Mouse (Mus musculus): ENCODE data around the gene Gm10638. TPM values are rescaled to one million over a fixed set of nuclear protein-coding genes. Genes with fewer than 3 reads are reported as not detected.

Gm10638 gene
- polyA plus RNA-seq (2014; fragmentation: Nextera tagmentation; extraction: Ambion mirVana) = 5.9 and 6.3 TPM in 2 replicates

DNA sequence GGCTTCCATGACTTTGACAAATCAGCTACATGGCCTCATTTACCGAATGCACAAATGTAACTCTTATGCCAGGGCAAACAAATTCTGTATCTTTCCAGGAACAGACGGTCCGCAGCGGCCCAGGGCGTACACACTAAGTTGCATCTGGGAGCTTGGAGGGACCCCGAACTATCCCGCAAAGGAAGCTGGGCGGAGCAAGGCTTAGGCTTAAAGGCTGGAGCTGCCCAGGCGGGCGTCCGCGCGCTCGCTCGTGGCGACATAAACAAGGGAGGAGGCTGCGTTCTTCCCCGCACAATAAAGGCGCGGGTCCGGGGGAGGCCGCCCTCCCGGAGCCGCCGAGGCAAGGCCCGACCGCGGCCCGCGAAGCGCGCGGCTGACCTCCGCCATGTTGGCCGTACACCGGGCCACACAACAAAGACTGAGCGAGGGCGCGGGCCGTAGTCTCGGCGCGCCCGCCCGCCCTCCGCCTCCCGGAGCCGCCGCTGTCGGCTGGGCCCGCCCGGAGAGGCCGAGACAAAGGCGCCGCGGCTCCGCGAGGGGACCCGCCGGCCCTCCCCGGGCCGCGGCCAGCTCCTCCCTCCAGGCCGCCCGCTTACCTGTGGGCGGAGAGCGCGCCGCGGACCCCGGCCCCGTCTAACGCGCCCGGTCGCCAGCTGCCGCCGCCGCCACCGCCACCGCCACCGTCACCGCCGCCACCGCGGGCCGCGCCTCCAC is at the start of gene Gm10638, which contains the start of gene Siah1a:
Gene Gm10638 (plus strand): TSS at position 479 of the 714 bp plus-strand sequence.
Gene Siah1a (minus strand): TSS at position 714 of the 714 bp plus-strand sequence.
- Histone ChIP-seq H3K9me3 (ENCODE audit: control insufficient read depth, low read length) (no peaks in the 10 kb centered on the region), H3K4me1 (replicated peaks; ENCODE audit: control insufficient read depth, insufficient read depth, low read length) (no peaks in the 10 kb centered on the region), H3K4me2 (replicated peaks; ENCODE audit: low read depth, low read length) (peak within 1 kb of the TSS; percentile 69), H3K9ac (ENCODE audit: low read depth, low read length) (peak within 1 kb of the TSS; percentile 99), H3K4me3 (ENCODE audit: low read depth, low read length) (peak within 1 kb of the TSS; percentile 92), H3K27me3 (ENCODE audit: control insufficient read depth, insufficient read depth, low read length) (no peaks in the 10 kb centered on the region), H3K36me3 (ENCODE audit: control insufficient read depth, insufficient read depth, low read length) (no peaks in the 10 kb centered on the region), H3K27ac (ENCODE audit: low read depth, low read length) (peak within 1 kb of the TSS; percentile 98)
- DNase-seq (ENCODE audit: low spot score) (peak; percentile 78), ATAC-seq (ENCODE audit: low FRiP score) (peak; percentile 84)
- 1% methylated on average over 29 of the region's 88 CpGs for WGBS

DNA sequence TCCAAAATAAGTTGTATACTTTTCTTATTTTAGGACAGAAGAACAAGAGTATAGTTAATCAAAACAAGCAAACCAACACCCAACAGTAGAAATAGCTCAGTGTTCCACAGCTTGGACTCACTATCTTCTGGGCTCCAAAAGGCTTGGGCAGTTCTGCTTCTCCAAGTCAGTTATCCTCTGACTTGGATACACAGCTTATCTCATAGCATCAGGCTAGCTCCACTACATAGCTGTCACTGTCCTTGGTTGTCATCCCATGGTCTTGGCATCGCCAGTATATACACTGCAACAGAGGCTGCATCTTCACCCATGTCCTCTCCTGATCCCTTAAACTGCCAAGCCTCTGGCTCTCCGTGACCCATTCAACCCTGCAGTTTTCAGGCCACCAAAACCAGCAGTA is 49.8 kb upstream of the Gm10638 start:
- no peak overlapping the region for H3K9ac ChIP-seq (ENCODE audit: low read depth, low read length)
- no peak for ATAC-seq (ENCODE audit: low FRiP score)
- H3K27ac ChIP-seq (ENCODE audit: low read depth, low read length) = no peak overlapping the region
- no peaks in the 10 kb centered on the region for H3K4me1 ChIP-seq (replicated peaks; ENCODE audit: control insufficient read depth, insufficient read depth, low read length)
- no peaks in the 10 kb centered on the region for H3K36me3 ChIP-seq (ENCODE audit: control insufficient read depth, insufficient read depth, low read length)
- WGBS = 93% methylated on average over 2 of the region's 2 CpGs
- no peaks in the 10 kb centered on the region for H3K27me3 ChIP-seq (ENCODE audit: control insufficient read depth, insufficient read depth, low read length)
- no peak for DNase-seq (ENCODE audit: low spot score)
- no peaks in the 10 kb centered on the region for H3K9me3 ChIP-seq (ENCODE audit: control insufficient read depth, low read length)
- no peak overlapping the region for H3K4me3 ChIP-seq (ENCODE audit: low read depth, low read length)
- H3K4me2 ChIP-seq (replicated peaks; ENCODE audit: low read depth, low read length) = no peak overlapping the region

- H3K4me1 ChIP-seq (replicated peaks; ENCODE audit: control insufficient read depth, insufficient read depth, low read length) = no peaks in the 10 kb centered on the region
- WGBS = 72% methylated on average over 1 of the region's 1 CpGs
- no peaks in the 10 kb centered on the region for H3K9me3 ChIP-seq (ENCODE audit: control insufficient read depth, low read length)
- no peaks in the 10 kb centered on the region for H3K36me3 ChIP-seq (ENCODE audit: control insufficient read depth, insufficient read depth, low read length)
- H3K9ac ChIP-seq (ENCODE audit: low read depth, low read length) = no peak overlapping the region
- H3K27me3 ChIP-seq (ENCODE audit: control insufficient read depth, insufficient read depth, low read length) = no peaks in the 10 kb centered on the region
- no peak overlapping the region for H3K4me2 ChIP-seq (replicated peaks; ENCODE audit: low read depth, low read length)
- ATAC-seq (ENCODE audit: low FRiP score) = no peak
- no peak overlapping the region for H3K27ac ChIP-seq (ENCODE audit: low read depth, low read length)
- no peak for DNase-seq (ENCODE audit: low spot score)
- no peak overlapping the region for H3K4me3 ChIP-seq (ENCODE audit: low read depth, low read length)
Measured at GRCm38 (mm10) chr8:86698811-86699421, 46.6 kb upstream of the Gm10638 start.

DNA sequence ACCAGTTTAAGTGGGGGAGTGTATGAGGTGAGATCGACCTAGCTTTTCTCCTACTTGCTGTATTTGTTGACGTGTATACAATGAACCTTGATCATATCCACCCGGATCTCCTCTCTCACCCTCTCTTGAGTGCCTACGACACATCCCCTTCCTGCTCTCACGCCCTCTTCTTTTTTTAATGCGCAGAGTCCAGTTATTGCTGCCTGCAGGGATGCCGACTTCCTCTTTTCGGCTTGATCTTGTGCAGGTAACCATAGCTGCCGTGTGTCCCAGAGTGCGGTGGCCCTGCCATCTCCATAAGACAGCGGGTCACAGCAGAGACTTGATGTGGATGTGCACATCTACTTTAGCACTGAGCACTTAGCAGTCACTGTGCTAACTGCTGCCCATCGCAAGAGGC is 46.0 kb upstream of the Gm10638 start:
- Histone ChIP-seq H3K36me3 (ENCODE audit: control insufficient read depth, insufficient read depth, low read length) (no peaks in the 10 kb centered on the region), H3K9me3 (ENCODE audit: control insufficient read depth, low read length) (no peaks in the 10 kb centered on the region), H3K27me3 (ENCODE audit: control insufficient read depth, insufficient read depth, low read length) (no peaks in the 10 kb centered on the region), H3K4me1 (replicated peaks; ENCODE audit: control insufficient read depth, insufficient read depth, low read length) (no peaks in the 10 kb centered on the region), H3K4me3 (ENCODE audit: low read depth, low read length) (no peak overlapping the region), H3K9ac (ENCODE audit: low read depth, low read length) (no peak overlapping the region), H3K4me2 (replicated peaks; ENCODE audit: low read depth, low read length) (no peak overlapping the region), H3K27ac (ENCODE audit: low read depth, low read length) (no peak overlapping the region)
- WGBS = 94% methylated on average over 12 of the region's 12 CpGs
- ATAC-seq (ENCODE audit: low FRiP score) = no peak
- DNase-seq (ENCODE audit: low spot score) = no peak

- WGBS = 89% methylated on average over 3 of the region's 3 CpGs
- no peaks in the 10 kb centered on the region for H3K9me3 ChIP-seq (ENCODE audit: control insufficient read depth, low read length)
- no peak for ATAC-seq (ENCODE audit: low FRiP score)
Measured at GRCm38 (mm10) chr8:86702453-86702852, 43.0 kb upstream of the Gm10638 start.

DNA sequence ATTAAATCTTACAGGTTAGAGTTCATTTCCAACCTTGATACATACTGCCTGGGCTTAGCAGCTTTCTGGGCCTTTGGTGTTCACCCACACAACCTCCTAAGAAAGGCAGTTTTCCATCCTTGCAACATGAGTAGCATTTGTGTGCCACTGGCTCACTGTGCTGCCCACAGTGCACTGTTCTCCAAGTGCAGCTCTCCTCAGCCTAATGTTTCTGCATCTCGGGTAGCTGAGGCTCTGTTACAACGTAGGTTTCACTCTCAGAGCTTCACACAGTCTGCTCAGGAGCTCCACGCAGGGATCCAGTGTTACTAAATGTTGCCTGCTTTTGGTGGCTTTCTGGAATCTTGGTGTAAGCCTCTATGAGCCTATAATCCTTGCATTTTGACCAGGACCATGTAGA is 40.2 kb upstream of the Gm10638 start:
- 84% methylated on average over 3 of the region's 3 CpGs for WGBS
- Histone ChIP-seq H3K4me1 (replicated peaks; ENCODE audit: control insufficient read depth, insufficient read depth, low read length) (no peaks in the 10 kb centered on the region), H3K36me3 (ENCODE audit: control insufficient read depth, insufficient read depth, low read length) (no peaks in the 10 kb centered on the region), H3K4me2 (replicated peaks; ENCODE audit: low read depth, low read length) (no peak overlapping the region), H3K4me3 (ENCODE audit: low read depth, low read length) (no peak overlapping the region), H3K9me3 (ENCODE audit: control insufficient read depth, low read length) (no peaks in the 10 kb centered on the region), H3K9ac (ENCODE audit: low read depth, low read length) (no peak overlapping the region), H3K27ac (ENCODE audit: low read depth, low read length) (no peak overlapping the region), H3K27me3 (ENCODE audit: control insufficient read depth, insufficient read depth, low read length) (no peaks in the 10 kb centered on the region)
- ATAC-seq (ENCODE audit: low FRiP score) (no peak), DNase-seq (ENCODE audit: low spot score) (no peak)

More at GRCm38 (mm10) chr8:86702453-86702852, 43.0 kb upstream of the Gm10638 start:
- Histone ChIP-seq H3K9ac (ENCODE audit: low read depth, low read length) (no peak overlapping the region), H3K4me1 (replicated peaks; ENCODE audit: control insufficient read depth, insufficient read depth, low read length) (no peaks in the 10 kb centered on the region), H3K27me3 (ENCODE audit: control insufficient read depth, insufficient read depth, low read length) (no peaks in the 10 kb centered on the region), H3K4me2 (replicated peaks; ENCODE audit: low read depth, low read length) (no peak overlapping the region), H3K36me3 (ENCODE audit: control insufficient read depth, insufficient read depth, low read length) (no peaks in the 10 kb centered on the region), H3K4me3 (ENCODE audit: low read depth, low read length) (no peak overlapping the region), H3K27ac (ENCODE audit: low read depth, low read length) (no peak overlapping the region)
- no peak for DNase-seq (ENCODE audit: low spot score)

GRCm38 (mm10) chr8:86706756-86707155 is 38.7 kb upstream of the Gm10638 start:
- H3K9ac ChIP-seq (ENCODE audit: low read depth, low read length) = no peak overlapping the region
- no peaks in the 10 kb centered on the region for H3K27me3 ChIP-seq (ENCODE audit: control insufficient read depth, insufficient read depth, low read length)
- H3K4me2 ChIP-seq (replicated peaks; ENCODE audit: low read depth, low read length) = no peak overlapping the region
- 81% methylated on average over 5 of the region's 5 CpGs for WGBS
- no peak for DNase-seq (ENCODE audit: low spot score)
- H3K27ac ChIP-seq (ENCODE audit: low read depth, low read length) = no peak overlapping the region
- no peaks in the 10 kb centered on the region for H3K9me3 ChIP-seq (ENCODE audit: control insufficient read depth, low read length)
- no peak overlapping the region for H3K4me3 ChIP-seq (ENCODE audit: low read depth, low read length)
- no peaks in the 10 kb centered on the region for H3K36me3 ChIP-seq (ENCODE audit: control insufficient read depth, insufficient read depth, low read length)
- no peak for ATAC-seq (ENCODE audit: low FRiP score)
- H3K4me1 ChIP-seq (replicated peaks; ENCODE audit: control insufficient read depth, insufficient read depth, low read length) = no peaks in the 10 kb centered on the region

DNA sequence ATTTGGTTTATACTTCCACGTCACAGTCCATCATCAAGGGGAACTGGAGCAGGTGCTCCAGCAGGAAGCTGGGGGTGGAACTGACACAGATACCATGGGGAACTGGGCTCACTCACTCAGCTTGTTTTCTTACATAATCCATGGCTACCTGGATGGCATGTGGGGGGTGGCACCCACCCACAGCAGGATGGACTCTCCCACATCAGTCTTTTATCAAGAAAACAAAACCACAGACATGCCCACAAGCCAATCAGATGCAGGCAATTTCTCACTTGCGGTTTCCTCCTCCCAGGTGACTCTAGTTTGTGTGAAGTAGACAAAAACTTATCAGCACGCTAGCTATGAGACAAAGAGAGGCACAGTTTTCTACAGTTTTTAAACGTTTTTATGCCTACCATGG is 37.6 kb upstream of the Gm10638 start:
- no peak for DNase-seq (ENCODE audit: low spot score)
- no peak for ATAC-seq (ENCODE audit: low FRiP score)
- 79% methylated on average over 4 of the region's 4 CpGs for WGBS
- no peaks in the 10 kb centered on the region for H3K4me1 ChIP-seq (replicated peaks; ENCODE audit: control insufficient read depth, insufficient read depth, low read length)
- H3K36me3 ChIP-seq (ENCODE audit: control insufficient read depth, insufficient read depth, low read length) = no peaks in the 10 kb centered on the region
- H3K4me3 ChIP-seq (ENCODE audit: low read depth, low read length) = no peak overlapping the region
- no peak overlapping the region for H3K27ac ChIP-seq (ENCODE audit: low read depth, low read length)
- H3K4me2 ChIP-seq (replicated peaks; ENCODE audit: low read depth, low read length) = no peak overlapping the region
- no peaks in the 10 kb centered on the region for H3K27me3 ChIP-seq (ENCODE audit: control insufficient read depth, insufficient read depth, low read length)
- H3K9ac ChIP-seq (ENCODE audit: low read depth, low read length) = no peak overlapping the region
- no peaks in the 10 kb centered on the region for H3K9me3 ChIP-seq (ENCODE audit: control insufficient read depth, low read length)

DNA sequence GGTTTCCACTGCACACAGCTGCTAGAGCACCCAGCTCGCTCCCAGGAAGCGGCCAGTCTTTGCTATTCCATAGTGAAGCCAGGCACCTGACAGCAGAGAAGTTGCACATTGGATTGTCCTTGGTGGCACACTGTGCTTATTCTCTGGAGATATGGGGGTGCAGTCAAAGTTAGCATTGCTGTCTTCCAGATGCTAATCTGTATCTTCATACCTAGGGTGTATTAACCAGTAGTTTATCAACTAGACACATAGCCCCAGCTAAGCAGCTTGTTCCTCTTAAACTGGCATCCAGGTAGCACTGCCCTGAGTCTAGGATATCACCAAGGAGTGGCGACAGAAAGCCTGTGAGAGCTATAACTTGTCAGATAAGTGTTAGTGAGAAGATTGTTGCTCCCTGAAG is 32.9 kb upstream of the Gm10638 start:
- DNase-seq (ENCODE audit: low spot score) (no peak), ATAC-seq (ENCODE audit: low FRiP score) (no peak)
- no peaks in the 10 kb centered on the region for H3K36me3 ChIP-seq (ENCODE audit: control insufficient read depth, insufficient read depth, low read length)
- WGBS = 96% methylated on average over 3 of the region's 3 CpGs
- H3K9me3 ChIP-seq (ENCODE audit: control insufficient read depth, low read length) = no peaks in the 10 kb centered on the region
- H3K9ac ChIP-seq (ENCODE audit: low read depth, low read length) = no peak overlapping the region
- no peak overlapping the region for H3K4me3 ChIP-seq (ENCODE audit: low read depth, low read length)
- H3K4me2 ChIP-seq (replicated peaks; ENCODE audit: low read depth, low read length) = no peak overlapping the region
- H3K27ac ChIP-seq (ENCODE audit: low read depth, low read length) = no peak overlapping the region
- no peaks in the 10 kb centered on the region for H3K4me1 ChIP-seq (replicated peaks; ENCODE audit: control insufficient read depth, insufficient read depth, low read length)
- no peaks in the 10 kb centered on the region for H3K27me3 ChIP-seq (ENCODE audit: control insufficient read depth, insufficient read depth, low read length)
